Mouse (Mus musculus): ENCODE data around the gene Rps6ka1. TPM values are rescaled to one million over a fixed set of nuclear protein-coding genes. Genes with fewer than 3 reads are reported as not detected.
"Not testable (repeated sequence)": the region's sequence is repeated elsewhere in the genome, so short reads cannot be mapped to it uniquely, and the experiment has no call there.

Gene Rps6ka1
- polyA plus RNA-seq, 1 experiment from 2014 or later: 34.9 TPM

DNA sequence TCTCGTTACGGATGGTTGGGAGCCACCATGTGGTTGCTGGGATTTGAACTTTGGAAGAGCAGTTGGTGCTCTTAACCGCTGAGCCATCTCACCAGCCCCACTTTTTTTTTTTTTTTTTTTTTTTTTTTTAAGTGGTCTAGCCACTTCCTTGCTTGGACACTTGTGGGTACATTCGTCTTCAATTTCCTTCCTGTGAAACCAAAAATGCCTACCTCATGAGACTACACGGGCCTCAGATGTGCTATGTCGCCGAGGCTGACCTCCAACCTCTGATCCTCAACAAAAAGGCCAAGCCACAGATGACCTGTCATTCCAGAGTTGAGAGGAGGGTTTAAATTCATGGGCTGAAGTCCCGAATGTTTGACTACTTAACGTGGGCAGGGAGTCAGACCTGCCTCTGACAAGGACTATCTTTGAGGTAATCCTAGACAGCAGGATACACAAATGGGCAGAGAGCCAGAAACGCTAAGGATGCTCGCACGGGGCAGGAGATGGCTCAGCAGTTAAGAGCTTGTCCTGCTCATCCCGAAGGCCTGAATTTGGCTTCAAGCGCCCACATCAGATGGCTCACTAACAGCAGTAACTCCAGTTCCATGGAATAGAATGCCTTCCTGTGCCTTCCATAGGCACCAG is 43.3 kb downstream of the Rps6ka1 start:
- no peak overlapping the region for H3K4me3 ChIP-seq (ENCODE audit: low read depth, low read length)
- no peaks in the 10 kb centered on the region for H3K4me1 ChIP-seq (ENCODE audit: control insufficient read depth, insufficient read depth, low read length)
- H3K27me3 ChIP-seq (ENCODE audit: control insufficient read depth, insufficient read depth, low read length): no peaks in the 10 kb centered on the region
- H3K27ac ChIP-seq (replicated peaks; ENCODE audit: low read depth, low read length): no peak overlapping the region
- H3K9me3 ChIP-seq (replicated peaks; ENCODE audit: control insufficient read depth, low read length): no peaks in the 10 kb centered on the region
- DNase-seq (ENCODE audit: low spot score) (no peak), ATAC-seq (replicated peaks; ENCODE audit: insufficient number of reproducible peaks, low FRiP score, low TSS enrichment, low read depth) (no peak)
- H3K9ac ChIP-seq (replicated peaks; ENCODE audit: low read length): no peak overlapping the region
- no peak overlapping the region for H3K4me2 ChIP-seq (ENCODE audit: low read depth, low read length)
- no peaks in the 10 kb centered on the region for H3K36me3 ChIP-seq (replicated peaks; ENCODE audit: control insufficient read depth, insufficient read depth, low read depth, low read length)
- WGBS: 73% methylated on average over 14 of the region's 14 CpGs

DNA sequence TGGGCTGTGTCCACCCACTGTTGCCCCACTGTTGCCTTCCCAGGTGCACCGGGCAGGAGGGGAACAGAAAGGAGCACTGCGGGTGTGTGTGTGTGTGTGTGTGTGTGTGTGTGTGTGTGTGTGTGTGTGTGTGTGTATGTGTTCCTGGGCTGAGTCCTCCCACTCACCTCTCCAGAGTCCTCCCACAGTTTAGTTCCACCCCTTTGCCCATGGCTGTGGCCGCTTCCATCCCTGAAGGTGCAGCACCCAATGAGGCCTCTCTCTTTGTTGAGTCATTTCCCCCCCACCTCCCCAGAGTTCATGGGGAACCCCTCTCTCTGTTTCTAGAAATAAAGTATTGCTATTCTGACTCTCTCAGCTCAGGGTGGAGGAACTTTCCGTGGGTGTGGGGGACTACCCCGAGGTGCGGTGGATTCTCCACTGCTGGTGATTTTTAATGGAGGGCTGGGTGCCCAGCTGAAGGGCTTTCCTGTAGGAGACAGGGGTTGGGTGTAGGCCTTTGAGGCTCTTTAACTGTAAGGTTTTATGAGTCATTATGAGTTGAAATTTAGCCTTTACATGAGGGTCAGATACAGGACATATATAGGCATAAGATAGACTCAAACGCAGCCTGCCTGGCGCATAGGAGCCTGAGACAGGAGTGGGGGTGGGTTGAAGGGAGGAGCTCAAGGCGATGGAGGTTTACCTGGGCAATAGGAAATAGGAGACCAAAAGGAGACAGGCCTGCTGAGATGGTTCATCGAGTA is 44.4 kb downstream of the Rps6ka1 start:
- ATAC-seq (replicated peaks; ENCODE audit: insufficient number of reproducible peaks, low FRiP score, low TSS enrichment, low read depth): no peak
- 93% methylated on average over 10 of the region's 10 CpGs for WGBS

DNA sequence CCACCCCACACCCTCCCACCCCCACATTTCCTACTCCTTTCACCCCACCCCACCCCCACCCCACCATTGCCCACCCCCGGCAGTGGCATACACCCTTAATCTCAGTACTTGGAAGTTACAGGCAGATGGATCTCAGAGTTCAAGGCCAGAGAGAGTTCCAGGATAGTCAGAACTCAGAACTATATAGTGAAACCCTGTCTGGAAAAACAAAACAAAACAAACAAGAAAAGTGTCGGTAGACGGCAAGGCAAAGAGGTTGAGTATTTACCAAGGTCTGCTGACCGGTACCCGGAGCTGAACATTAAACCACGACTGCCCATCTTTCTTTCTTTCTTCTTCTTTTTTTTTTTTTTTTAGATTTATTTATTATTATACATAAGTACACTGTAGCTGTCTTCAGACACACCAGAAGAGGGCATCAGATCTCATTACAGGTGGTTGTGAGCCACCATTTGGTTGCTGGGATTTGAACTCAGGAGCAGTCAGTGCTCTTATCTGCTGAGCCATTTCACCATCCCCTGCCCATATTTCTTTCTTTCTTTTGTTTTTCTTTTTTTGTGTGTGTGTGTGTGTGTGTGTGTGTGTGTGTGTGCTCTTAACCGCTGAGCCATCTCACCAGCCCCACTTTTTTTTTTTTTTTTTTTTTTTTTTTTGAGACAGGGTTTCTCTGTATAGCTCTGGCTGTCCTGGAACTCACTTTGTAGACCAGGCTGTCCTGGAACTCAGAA is 45.7 kb downstream of the Rps6ka1 start:
- not testable (repeated sequence) for H3K4me3 ChIP-seq (ENCODE audit: low read depth, low read length); DNase-seq (ENCODE audit: low spot score); H3K9me3 ChIP-seq (replicated peaks; ENCODE audit: control insufficient read depth, low read length); H3K27me3 ChIP-seq (ENCODE audit: control insufficient read depth, insufficient read depth, low read length); H3K27ac ChIP-seq (replicated peaks; ENCODE audit: low read depth, low read length); H3K36me3 ChIP-seq (replicated peaks; ENCODE audit: control insufficient read depth, insufficient read depth, low read depth, low read length); H3K9ac ChIP-seq (replicated peaks; ENCODE audit: low read length); H3K4me2 ChIP-seq (ENCODE audit: low read depth, low read length); H3K4me1 ChIP-seq (ENCODE audit: control insufficient read depth, insufficient read depth, low read length); ATAC-seq (replicated peaks; ENCODE audit: insufficient number of reproducible peaks, low FRiP score, low TSS enrichment, low read depth)
- WGBS: 85% methylated on average over 7 of the region's 7 CpGs

More for the DNA sequence above, 44.4 kb downstream of the Rps6ka1 start:
- Histone ChIP-seq H3K4me3 (ENCODE audit: low read depth, low read length) (no peak overlapping the region), H3K9me3 (replicated peaks; ENCODE audit: control insufficient read depth, low read length) (no peaks in the 10 kb centered on the region), H3K9ac (replicated peaks; ENCODE audit: low read length) (no peak overlapping the region), H3K27me3 (ENCODE audit: control insufficient read depth, insufficient read depth, low read length) (no peaks in the 10 kb centered on the region), H3K27ac (replicated peaks; ENCODE audit: low read depth, low read length) (no peak overlapping the region), H3K4me2 (ENCODE audit: low read depth, low read length) (no peak overlapping the region), H3K4me1 (ENCODE audit: control insufficient read depth, insufficient read depth, low read length) (no peaks in the 10 kb centered on the region), H3K36me3 (replicated peaks; ENCODE audit: control insufficient read depth, insufficient read depth, low read depth, low read length) (no peaks in the 10 kb centered on the region)
- no peak for DNase-seq (ENCODE audit: low spot score)

DNA sequence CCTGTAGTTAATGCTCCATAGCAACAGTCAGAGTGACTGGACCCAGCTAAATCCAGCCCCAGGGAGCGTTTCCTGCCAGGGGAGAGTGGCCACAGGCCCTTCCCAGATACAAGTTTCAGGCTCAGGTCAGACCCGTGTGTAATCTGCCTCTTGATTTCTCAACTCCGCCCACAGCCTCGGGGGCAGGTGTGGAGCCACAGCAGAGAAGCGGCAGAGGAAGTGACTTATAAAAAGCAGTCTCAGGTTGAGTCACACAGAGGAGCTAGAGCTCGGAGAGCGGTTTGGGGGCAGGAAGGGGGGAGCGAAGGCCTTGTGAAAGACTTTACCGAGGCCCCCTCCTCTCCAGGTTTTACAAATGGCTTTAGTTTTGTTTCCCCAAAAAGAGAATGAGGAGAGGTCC is 46.6 kb downstream of the Rps6ka1 start:
- H3K4me1 ChIP-seq (ENCODE audit: control insufficient read depth, insufficient read depth, low read length): no peaks in the 10 kb centered on the region
- no peak overlapping the region for H3K4me3 ChIP-seq (ENCODE audit: low read depth, low read length)
- DNase-seq (ENCODE audit: low spot score) (no peak), ATAC-seq (replicated peaks; ENCODE audit: insufficient number of reproducible peaks, low FRiP score, low TSS enrichment, low read depth) (no peak)
- 33% methylated on average over 9 of the region's 9 CpGs for WGBS
- H3K9me3 ChIP-seq (replicated peaks; ENCODE audit: control insufficient read depth, low read length): no peaks in the 10 kb centered on the region
- H3K27me3 ChIP-seq (ENCODE audit: control insufficient read depth, insufficient read depth, low read length): no peaks in the 10 kb centered on the region
- no peaks in the 10 kb centered on the region for H3K36me3 ChIP-seq (replicated peaks; ENCODE audit: control insufficient read depth, insufficient read depth, low read depth, low read length)
- no peak overlapping the region for H3K4me2 ChIP-seq (ENCODE audit: low read depth, low read length)
- no peak overlapping the region for H3K27ac ChIP-seq (replicated peaks; ENCODE audit: low read depth, low read length)
- no peak overlapping the region for H3K9ac ChIP-seq (replicated peaks; ENCODE audit: low read length)

DNA sequence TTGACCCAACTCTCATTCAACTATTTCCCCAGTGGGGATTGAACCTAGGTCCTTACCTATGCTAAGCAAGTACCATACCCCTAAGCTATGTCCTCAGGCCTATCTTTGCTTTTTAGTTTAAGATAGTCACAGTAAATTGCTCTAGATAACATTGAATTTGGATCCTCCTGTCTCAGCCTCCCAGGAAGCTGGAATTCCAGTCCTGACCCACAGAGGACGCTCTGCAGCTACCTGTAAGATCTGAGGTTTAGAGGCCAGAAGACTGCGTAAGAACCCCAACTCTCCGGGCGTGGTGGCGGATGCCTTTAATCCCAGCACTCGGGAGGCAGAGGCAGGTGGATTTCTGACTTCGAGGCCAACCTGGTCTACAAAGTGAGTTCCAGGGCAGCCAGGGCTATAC is 47.1 kb downstream of the Rps6ka1 start:
- no peak overlapping the region for H3K27ac ChIP-seq (replicated peaks; ENCODE audit: low read depth, low read length)
- DNase-seq (ENCODE audit: low spot score) (no peak), ATAC-seq (replicated peaks; ENCODE audit: insufficient number of reproducible peaks, low FRiP score, low TSS enrichment, low read depth) (no peak)
- no peak overlapping the region for H3K4me2 ChIP-seq (ENCODE audit: low read depth, low read length)
- H3K4me3 ChIP-seq (ENCODE audit: low read depth, low read length): no peak overlapping the region
- H3K36me3 ChIP-seq (replicated peaks; ENCODE audit: control insufficient read depth, insufficient read depth, low read depth, low read length): no peaks in the 10 kb centered on the region
- H3K4me1 ChIP-seq (ENCODE audit: control insufficient read depth, insufficient read depth, low read length): no peaks in the 10 kb centered on the region
- WGBS: 91% methylated on average over 7 of the region's 7 CpGs
- H3K9me3 ChIP-seq (replicated peaks; ENCODE audit: control insufficient read depth, low read length): no peaks in the 10 kb centered on the region
- no peak overlapping the region for H3K9ac ChIP-seq (replicated peaks; ENCODE audit: low read length)
- H3K27me3 ChIP-seq (ENCODE audit: control insufficient read depth, insufficient read depth, low read length): no peaks in the 10 kb centered on the region

DNA sequence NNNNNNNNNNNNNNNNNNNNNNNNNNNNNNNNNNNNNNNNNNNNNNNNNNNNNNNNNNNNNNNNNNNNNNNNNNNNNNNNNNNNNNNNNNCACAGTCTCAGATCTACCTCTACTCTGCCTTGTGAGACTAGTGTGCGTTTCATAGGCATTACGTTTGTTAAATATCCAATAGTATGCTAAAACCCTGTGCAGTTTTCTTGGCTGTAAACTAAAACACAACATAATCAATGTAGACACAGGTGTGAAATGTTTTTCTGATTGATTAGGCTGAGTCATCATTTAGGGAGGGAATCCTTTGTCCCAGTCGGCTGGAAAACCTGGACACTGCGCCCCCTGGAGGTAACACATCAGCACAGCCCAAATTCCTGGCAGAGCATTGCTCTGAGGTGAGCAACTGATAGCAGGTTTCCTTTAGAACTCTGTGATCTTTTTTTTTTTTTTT is 48.2 kb downstream of the Rps6ka1 start:
- no peak for DNase-seq (ENCODE audit: low spot score)
- ATAC-seq (replicated peaks; ENCODE audit: insufficient number of reproducible peaks, low FRiP score, low TSS enrichment, low read depth): no peak
- Histone ChIP-seq H3K27ac (replicated peaks; ENCODE audit: low read depth, low read length) (no peak overlapping the region), H3K27me3 (ENCODE audit: control insufficient read depth, insufficient read depth, low read length) (no peaks in the 10 kb centered on the region), H3K4me1 (ENCODE audit: control insufficient read depth, insufficient read depth, low read length) (no peaks in the 10 kb centered on the region), H3K4me2 (ENCODE audit: low read depth, low read length) (no peak overlapping the region), H3K4me3 (ENCODE audit: low read depth, low read length) (no peak overlapping the region), H3K9me3 (replicated peaks; ENCODE audit: control insufficient read depth, low read length) (no peaks in the 10 kb centered on the region), H3K36me3 (replicated peaks; ENCODE audit: control insufficient read depth, insufficient read depth, low read depth, low read length) (no peaks in the 10 kb centered on the region), H3K9ac (replicated peaks; ENCODE audit: low read length) (no peak overlapping the region)
- 65% methylated on average over 4 of the region's 4 CpGs for WGBS

DNA sequence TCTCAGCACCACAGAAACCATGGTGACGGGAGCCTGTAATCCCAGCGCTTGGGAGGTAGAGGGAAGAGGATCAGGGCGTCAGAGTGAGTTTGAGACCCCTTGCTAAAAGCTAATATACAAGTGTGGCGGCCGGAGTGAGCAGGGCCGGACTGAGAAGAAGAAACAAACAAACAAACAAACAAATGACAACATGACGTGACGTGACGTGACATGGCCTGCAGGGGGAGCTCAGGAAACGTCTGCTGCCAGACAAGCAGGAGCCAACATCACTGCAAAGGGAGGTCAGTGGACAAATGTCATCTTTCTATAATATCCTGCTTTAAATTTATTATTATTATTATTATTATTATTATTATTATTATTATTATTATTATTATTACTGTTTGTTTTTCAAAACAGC is 51.0 kb downstream of the Rps6ka1 start:
- Histone ChIP-seq H3K4me1 (ENCODE audit: control insufficient read depth, insufficient read depth, low read length) (no peaks in the 10 kb centered on the region), H3K9ac (replicated peaks; ENCODE audit: low read length) (no peak overlapping the region), H3K36me3 (replicated peaks; ENCODE audit: control insufficient read depth, insufficient read depth, low read depth, low read length) (no peaks in the 10 kb centered on the region), H3K9me3 (replicated peaks; ENCODE audit: control insufficient read depth, low read length) (no peaks in the 10 kb centered on the region), H3K27ac (replicated peaks; ENCODE audit: low read depth, low read length) (no peak overlapping the region), H3K4me3 (ENCODE audit: low read depth, low read length) (no peak overlapping the region), H3K4me2 (ENCODE audit: low read depth, low read length) (no peak overlapping the region), H3K27me3 (ENCODE audit: control insufficient read depth, insufficient read depth, low read length) (no peaks in the 10 kb centered on the region)
- DNase-seq (ENCODE audit: low spot score) (peak; percentile 59), ATAC-seq (replicated peaks; ENCODE audit: insufficient number of reproducible peaks, low FRiP score, low TSS enrichment, low read depth) (0 out of 2 replicates have a peak, but pooled peaks have one; percentile 34)
- 59% methylated on average over 10 of the region's 10 CpGs for WGBS

DNA sequence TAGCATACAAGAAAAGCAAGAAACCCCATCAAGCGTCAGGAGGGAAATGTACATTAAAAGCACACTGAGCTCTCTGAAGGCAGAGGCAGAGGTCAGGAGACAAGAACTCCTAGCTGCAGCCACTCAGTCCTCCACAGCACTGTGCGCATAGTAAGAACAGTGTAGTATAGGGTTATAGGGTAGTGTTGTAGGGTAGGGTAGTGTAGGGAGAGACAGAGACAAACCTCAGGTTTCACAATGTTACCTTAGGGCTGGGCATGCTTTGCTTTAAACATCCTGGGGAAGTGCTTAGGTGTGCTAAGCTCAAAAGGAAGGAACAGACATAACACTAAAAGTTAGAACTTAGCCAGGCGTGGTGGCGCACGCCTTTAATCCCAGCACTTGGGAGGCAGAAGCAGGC is 52.4 kb downstream of the Rps6ka1 start:
- Histone ChIP-seq H3K36me3 (replicated peaks; ENCODE audit: control insufficient read depth, insufficient read depth, low read depth, low read length) (no peaks in the 10 kb centered on the region), H3K4me3 (ENCODE audit: low read depth, low read length) (no peak overlapping the region), H3K27me3 (ENCODE audit: control insufficient read depth, insufficient read depth, low read length) (no peaks in the 10 kb centered on the region), H3K4me1 (ENCODE audit: control insufficient read depth, insufficient read depth, low read length) (no peaks in the 10 kb centered on the region), H3K4me2 (ENCODE audit: low read depth, low read length) (no peak overlapping the region), H3K9me3 (replicated peaks; ENCODE audit: control insufficient read depth, low read length) (no peaks in the 10 kb centered on the region), H3K9ac (replicated peaks; ENCODE audit: low read length) (no peak overlapping the region), H3K27ac (replicated peaks; ENCODE audit: low read depth, low read length) (no peak overlapping the region)
- ATAC-seq (replicated peaks; ENCODE audit: insufficient number of reproducible peaks, low FRiP score, low TSS enrichment, low read depth) (no peak), DNase-seq (ENCODE audit: low spot score) (no peak)
- WGBS: 96% methylated on average over 5 of the region's 5 CpGs

All from embryonic facial prominence, embryonic 11.5 days (tissue).